Mouse (Mus musculus) olfactory bulb, adult 2 months (tissue): ENCODE data around the gene Abhd2. TPM values are rescaled to one million over a fixed set of nuclear protein-coding genes. Genes with fewer than 3 reads are reported as not detected.

ENCODE experiments used
- H3K27ac ChIP-seq: fragments of 200-500 bp; 2 replicates; pipeline ENCODE4 v1.5.1; 2012; ENCODE audit warnings: low read depth, low read length; ENCODE audit not compliant: insufficient read depth
- H3K4me1 ChIP-seq: fragments of 200-500 bp; 2 replicates; pipeline ENCODE4 v1.6.1; 2012; ENCODE audit warnings: low read length; ENCODE audit not compliant: control insufficient read depth, insufficient read depth
- H3K4me3 ChIP-seq: fragments of 200-500 bp; 2 replicates; pipeline ENCODE4 v1.5.1; 2012; ENCODE audit warnings: mild to moderate bottlenecking, low read depth, low read length, moderate library complexity; ENCODE audit not compliant: insufficient read depth
- CTCF ChIP-seq: fragments of 200-500 bp; IDR thresholded peaks from 2 replicates; pipeline ENCODE4 v1.5.1; 2012; ENCODE audit warnings: low read depth, mild to moderate bottlenecking, low read length, moderate library complexity; ENCODE audit not compliant: insufficient read depth
- POLR2A ChIP-seq: fragments of 200-500 bp; IDR thresholded peaks from 2 replicates; pipeline ENCODE4 v1.6.1; 2012; ENCODE audit warnings: mild to moderate bottlenecking, low read depth, low read length, moderate library complexity; ENCODE audit not compliant: insufficient read depth
- WGBS: fragments of 180-500 bp; shearing (Covaris S2); methylation state at CpG from one replicate; pipeline ENCODE4 v1.1.7; 2018; 5-methylcytosine and 5-hydroxymethylcytosine counted together
- polyA plus RNA-seq: library from polyadenylated mRNA; stranded (reverse); fragments of >200 nt; gene quantifications from 2 replicates; pipeline ENCODE4 v1.2.4, GENCODE M21; 2012; ENCODE audit warnings: low replicate concordance; ENCODE audit not compliant: missing spikeins, insufficient read depth, insufficient read length

Abhd2 gene
- polyA plus RNA-seq, 1 experiment = not detected

DNA sequence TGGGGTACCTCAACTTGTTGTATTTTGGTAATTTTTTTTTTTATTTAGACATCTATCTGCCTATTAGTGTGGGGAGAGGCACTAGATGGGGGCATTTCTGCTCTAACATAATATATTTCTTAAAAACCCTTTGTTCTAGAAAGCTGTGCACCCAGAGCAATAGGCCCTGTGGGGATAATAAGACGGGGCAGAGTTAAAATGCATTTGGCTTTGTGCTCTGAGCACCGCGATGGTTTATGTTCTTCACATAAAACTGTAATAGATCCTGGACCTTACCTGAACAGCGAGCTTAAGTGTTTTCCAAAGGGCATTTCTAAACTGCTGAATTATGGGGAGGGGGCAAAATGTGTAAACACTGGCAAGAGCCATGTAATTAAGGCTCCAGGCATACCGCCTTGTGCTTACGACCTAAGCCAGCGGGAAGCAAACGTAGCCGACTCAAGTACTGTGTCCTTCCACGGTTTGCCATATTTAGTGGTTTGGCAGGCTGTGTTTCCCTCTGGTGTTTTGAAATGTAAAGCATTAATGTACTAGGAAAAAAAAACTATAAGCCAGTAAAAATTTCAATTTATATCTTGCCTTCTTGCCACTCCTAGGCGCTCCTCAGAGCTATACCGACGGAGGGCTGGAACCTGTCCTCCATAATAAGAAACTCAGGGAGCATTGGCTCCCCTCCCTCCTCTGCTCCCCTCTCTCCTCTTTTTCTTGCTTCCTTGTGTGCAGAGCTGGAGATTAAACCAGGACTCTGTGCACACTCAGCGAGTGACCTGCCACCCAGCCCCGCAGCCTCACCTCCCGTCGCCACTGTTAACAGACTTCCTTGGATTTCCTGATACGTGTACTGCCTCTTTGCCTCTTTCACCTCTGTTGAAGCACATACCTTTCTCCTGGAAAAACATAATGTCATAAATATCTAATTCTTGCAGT is 141.7 kb downstream of the Abhd2 start:
- no peaks in the 10 kb centered on the region for H3K4me1 ChIP-seq
- no peak overlapping the region for H3K4me3 ChIP-seq
- H3K27ac ChIP-seq = no peak overlapping the region
- 87% methylated on average over 18 of the region's 18 CpGs for WGBS
- TF ChIP-seq POLR2A (no peak), CTCF (no peak)

Other genes starting within 250 kb of the Abhd2 start
- gene Acan, start 219.7 kb upstream of the Abhd2 start, polyA plus RNA-seq = not detected in 2 replicates
- not detected in 2 replicates for gene Hapln3, start 142.2 kb upstream of the Abhd2 start, polyA plus RNA-seq
- gene Mfge8, start 124.1 kb upstream of the Abhd2 start, polyA plus RNA-seq = not detected in 2 replicates
- gene Rlbp1, start 113.8 kb downstream of the Abhd2 start, polyA plus RNA-seq = not detected in 2 replicates
- gene Fanci, start 118.7 kb downstream of the Abhd2 start, polyA plus RNA-seq = not detected in 2 replicates
- gene Polg, start 193.2 kb downstream of the Abhd2 start, polyA plus RNA-seq = 134 TPM in 1 of 2 replicates, not detected in the other